In genomic region chr2:84670569-84670933, GRCm38 (mm10) we compare ENCODE assay signal across 8 mouse cellular contexts. TPM values are rescaled to one million over a fixed set of nuclear protein-coding genes. Genes with fewer than 3 reads are reported as not detected.
DNase-seq lines count a peak whose midpoint lies in the region; ATAC-seq and TF ChIP-seq lines count a peak whose summit lies in the region.

TSS of gene Selenoh (minus strand) at chr2:84670770.

- no peaks in the 10 kb centered on the region for H3K27me3 ChIP-seq in G1E (ENCODE audit: insufficient read depth, low read length)
- H3K27me3 ChIP-seq in forebrain, postnatal 0 days (ENCODE audit: insufficient read depth, low read length), result no peaks in the 10 kb centered on the region
- no peaks in the 10 kb centered on the region for H3K27me3 ChIP-seq in lung, embryonic 15.5 days

- peaks cover 24% of the 10 kb centered on the region for H3K4me1 ChIP-seq in G1E (ENCODE audit: insufficient read depth, low read depth, low read length)
- H3K4me1 ChIP-seq in forebrain, postnatal 0 days (ENCODE audit: insufficient read depth), result no peaks in the 10 kb centered on the region
- H3K4me1 ChIP-seq in lung, embryonic 15.5 days, result peaks cover 15% of the 10 kb centered on the region

- peak; percentile 86 for ATAC-seq in G1E (ENCODE audit: extremely low read depth, insufficient number of reproducible peaks, low FRiP score, poor library complexity, severe bottlenecking)
- ATAC-seq in forebrain, postnatal 0 days, result peak; percentile 99
- ATAC-seq in lung, embryonic 15.5 days (ENCODE audit: borderline replicate concordance, extremely low read depth, low FRiP score, low TSS enrichment), result peak; percentile 95

- peak within 1 kb of the TSS; percentile 78 for H3K4me2 ChIP-seq in forebrain, postnatal 0 days (ENCODE audit: low read depth)
- H3K4me2 ChIP-seq in lung, embryonic 15.5 days, result peak within 1 kb of the TSS; percentile 73

- H3K36me3 ChIP-seq in G1E (replicated peaks), result peaks cover 60% of the 10 kb centered on the region
- H3K36me3 ChIP-seq in forebrain, postnatal 0 days (ENCODE audit: insufficient read depth), result peaks cover 32% of the 10 kb centered on the region
- peaks cover 39% of the 10 kb centered on the region for H3K36me3 ChIP-seq in lung, embryonic 15.5 days

- peak; percentile 81 for DNase-seq in G1E (ENCODE audit: low spot score)
- peak; percentile 77 to 83 for DNase-seq in cerebellum, adult 18-20 months
- DNase-seq in forebrain, postnatal 0 days, result peak; percentile 97
- peak; percentile 88 for DNase-seq in heart, postnatal 4 days
- DNase-seq in layer of hippocampus, adult 8-10 months (ENCODE audit: low spot score in 2 of 2), result peak; percentile 86
- DNase-seq in ovary, adult 18-20 months (ENCODE audit: low spot score), result peak; percentile 66
- DNase-seq in thymus, postnatal 0 days (ENCODE audit: low spot score), result peak; percentile 94

- H3K9ac ChIP-seq in forebrain, postnatal 0 days, result peak within 1 kb of the TSS; percentile 78
- H3K9ac ChIP-seq in lung, embryonic 15.5 days, result peak within 1 kb of the TSS; percentile 99

- TF ChIP-seq CTCF in G1E (IDR thresholded peaks at IDR 0.05; ENCODE audit: low read depth, low read length), result no peak
- TF ChIP-seq CTCF in forebrain, postnatal 0 days (IDR thresholded peaks at IDR 0.05; ENCODE audit: low read depth), result 0 out of 2 replicates have a peak, but pooled peaks have one; percentile 4

- no peaks in the 10 kb centered on the region for H3K9me3 ChIP-seq in G1E (replicated peaks)
- H3K9me3 ChIP-seq in forebrain, postnatal 0 days (ENCODE audit: low read length), result no peaks in the 10 kb centered on the region
- H3K9me3 ChIP-seq in lung, embryonic 15.5 days, result no peaks in the 10 kb centered on the region

- WGBS in forebrain, postnatal 0 days, result under 1% methylated on average over 20 of the region's 20 CpGs
- WGBS in lung, embryonic 15.5 days, result under 1% methylated on average over 20 of the region's 20 CpGs

- H3K4me3 ChIP-seq in G1E (ENCODE audit: low read depth, low read length), result peak within 1 kb of the TSS; percentile 94
- H3K4me3 ChIP-seq in forebrain, postnatal 0 days (ENCODE audit: low read depth, low read length), result peak within 1 kb of the TSS; percentile 79
- peak within 1 kb of the TSS; percentile 97 for H3K4me3 ChIP-seq in lung, embryonic 15.5 days

- H3K27ac ChIP-seq in forebrain, postnatal 0 days (ENCODE audit: low read depth, low read length), result peak within 1 kb of the TSS; percentile 88
- peak within 1 kb of the TSS; percentile 96 for H3K27ac ChIP-seq in lung, embryonic 15.5 days

RNA-seq across cellular contexts. Expression of gene Selenoh, which starts in this region (rescaled TPM):
- total RNA-seq in G1E (2014; fragmentation: Nextera tagmentation) (49.4 and 51.5 TPM in 2 replicates), G1E (2017) (160 and 178 TPM in 2 replicates)
- polyA plus RNA-seq in G1E (2012), result 381 and 384 TPM in 2 replicates
- total RNA-seq in forebrain, postnatal 0 days (2014; rRNA removed), result 194 and 244 TPM in 2 replicates
- polyA plus RNA-seq in forebrain, postnatal 0 days (2015; fragmentation: Nextera tagmentation; extraction: Ambion mirVana), result 228 and 259 TPM in 2 replicates
- 100 to 1,000 TPM; 109 to 112 TPM for total RNA-seq in heart, postnatal 4 days (2021)
- total RNA-seq in layer of hippocampus, adult 8-10 months (2022), result 10 to 100 TPM; 24.1 to 33.6 (median 28.4) TPM
- 356 and 375 TPM in 2 replicates for polyA plus RNA-seq in lung, embryonic 15.5 days (2015; fragmentation: Nextera tagmentation; extraction: Ambion mirVana)
- 294 and 310 TPM in 2 replicates for polyA plus RNA-seq in thymus, postnatal 0 days (2015; fragmentation: Nextera tagmentation; extraction: Ambion mirVana)

Comparison
In these comparisons a context has a peak if more than half of its experiments do, and no peak if none do; other contexts are left out.
1. Peak in every context shown above with its lines: DNase-seq, ATAC-seq, H3K4me3 ChIP-seq and H3K27ac ChIP-seq.